Mouse (Mus musculus) Patski (cell line): Measurements from ENCODE around the gene Sh2b3. TPM values are rescaled to one million over a fixed set of nuclear protein-coding genes. Genes with fewer than 3 reads are reported as not detected.

Experiments used
- ATAC-seq: fragments of 100-300 bp; one replicate; pipeline ENCODE4 v1.8.0; 2021
- CTCF ChIA-PET: fragments of 350-600 bp; sonication (Branson Sonifier 250); formaldehyde crosslinking; loops from one replicate; lab custom pipeline; 2022; ENCODE audit warnings: inconsistent platforms; lab: Charles Lee
- POLR2A ChIA-PET: fragments of 350-600 bp; sonication (Branson Sonifier 250); formaldehyde crosslinking; loops from one replicate; lab custom pipeline; 2022; ENCODE audit warnings: antibody characterized with exemption, inconsistent platforms; lab: Charles Lee
- DNase-seq: peaks from one replicate; pipeline ENCODE4 v3.0.0-alpha.2; 2011; ENCODE audit warnings: low read depth, low spot score
- H3K27me3 ChIP-seq: fragments of 371-371 bp; one replicate; pipeline ENCODE4 v1.5.1; 2021
- CTCF ChIP-seq: fragments of 100-300 bp; IDR thresholded peaks from one replicate; pipeline ENCODE4 v1.5.1; 2021
- in situ Hi-C: fragments of 300-500 bp; cut with MboI; formaldehyde crosslinking; loops from 3 replicates; pipeline ENCODE4 v1.11.1; 2018; ENCODE audit warnings: low pct_unique_long_range_greater_than_20kb, mixed read lengths
- polyA plus RNA-seq: library from polyadenylated mRNA; unstranded; gene quantifications from one replicate; pipeline ENCODE4 v1.2.3, GENCODE M21; 2021

Gene Sh2b3
- polyA plus RNA-seq, 1 experiment from 2014 or later = 22.2 TPM

DNA sequence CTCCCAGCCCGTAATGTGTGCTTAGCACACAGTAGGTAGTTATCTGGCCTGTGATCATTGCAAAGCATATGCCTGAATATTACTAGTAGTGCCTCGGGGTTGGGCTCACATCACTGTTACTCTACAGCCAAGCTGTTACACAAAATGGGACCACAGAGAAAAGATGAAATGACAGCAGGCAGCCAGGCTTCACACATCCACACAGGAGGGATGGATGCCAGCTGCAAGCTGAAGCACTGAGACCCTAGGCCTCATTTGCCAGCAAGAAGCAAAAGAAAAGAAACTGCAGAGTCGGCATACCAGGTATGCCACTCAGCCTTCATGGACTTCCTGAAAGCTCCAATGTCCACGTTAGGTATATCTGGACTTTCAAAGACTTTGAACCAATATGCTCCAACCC is 9.6 kb downstream of the Sh2b3 start:
- in situ Hi-C loops = no loop called here
- ChIA-PET POLR2A (no interaction called here), CTCF (interaction anchor here (0.9 to 2.7 kb wide), 3 partner anchors 9 to 15 kb away, joined by 3 to 10 read pairs (median 7); no protein-coding TSS in a partner anchor)
- ATAC-seq (no peak), DNase-seq (no peak)
- TF ChIP-seq CTCF = no peak
- no peaks in the 10 kb centered on the region for H3K27me3 ChIP-seq

DNA sequence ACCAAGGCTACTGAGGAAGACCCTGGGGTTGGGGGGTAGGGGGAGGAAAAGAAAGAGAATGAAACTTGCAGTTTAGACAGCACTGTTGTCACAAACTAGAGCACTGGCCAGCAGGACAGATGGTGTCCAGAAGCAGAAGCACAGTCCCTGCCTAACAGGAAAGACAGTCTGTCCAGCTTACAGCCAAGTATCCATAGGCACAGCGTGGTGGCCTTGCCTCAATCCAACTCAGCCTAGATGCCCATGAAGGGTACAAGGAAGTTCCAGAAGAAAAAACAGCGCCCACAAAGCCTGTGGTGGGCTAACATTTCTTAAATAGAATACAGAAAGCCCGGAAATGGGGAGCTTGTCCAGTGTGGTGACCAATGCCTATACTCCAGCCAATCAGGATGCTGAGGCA is 11.8 kb downstream of the Sh2b3 start:
- POLR2A ChIA-PET = interaction anchor here (0.5 to 1.9 kb wide), 4 partner anchors 8 to 45 kb away, joined by 4 to 6 read pairs (median 4); no protein-coding TSS in a partner anchor
- no peak for TF ChIP-seq CTCF
- no peaks in the 10 kb centered on the region for H3K27me3 ChIP-seq
- ATAC-seq (no peak), DNase-seq (no peak)
- CTCF ChIA-PET = interaction anchor here (0.9 to 2.7 kb wide), 4 partner anchors 9 to 11 kb away, joined by 3 to 10 read pairs (median 6); partner anchors contain the start of gene Sh2b3
- in situ Hi-C loops = no loop called here

DNA sequence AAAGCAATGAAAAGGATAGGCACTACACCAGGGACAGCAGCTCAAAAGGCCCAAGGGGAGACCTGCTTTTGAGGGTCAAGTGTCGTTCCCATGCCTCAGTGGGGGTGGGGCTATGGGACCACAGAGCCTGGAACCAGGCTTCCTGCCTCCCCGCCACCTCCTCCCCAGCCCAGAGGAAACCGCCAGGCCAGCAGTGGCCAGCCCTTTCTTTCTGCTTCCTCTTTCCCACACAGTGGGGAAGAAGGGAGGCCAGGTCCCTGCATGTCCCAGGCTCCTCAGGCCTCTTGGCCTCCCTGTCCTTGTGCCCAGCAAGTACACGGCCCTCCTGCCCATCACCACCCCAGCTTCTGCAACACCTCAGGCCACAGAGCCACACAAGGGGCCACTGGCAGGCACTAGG is 13.3 kb downstream of the Sh2b3 start:
- POLR2A ChIA-PET = interaction anchor here (8.4 kb wide), 1 partner anchor 11 kb away, joined by 61 read pairs; the partner anchor contains the start of gene Sh2b3
- in situ Hi-C loops = no loop called here
- DNase-seq (no peak), ATAC-seq (no peak)
- no peaks in the 10 kb centered on the region for H3K27me3 ChIP-seq
- CTCF ChIA-PET = interaction anchor here (1.5 to 1.7 kb wide), 2 partner anchors 9 to 10 kb away, joined by 4 to 6 read pairs; no protein-coding TSS in a partner anchor
- TF ChIP-seq CTCF = no peak

DNA sequence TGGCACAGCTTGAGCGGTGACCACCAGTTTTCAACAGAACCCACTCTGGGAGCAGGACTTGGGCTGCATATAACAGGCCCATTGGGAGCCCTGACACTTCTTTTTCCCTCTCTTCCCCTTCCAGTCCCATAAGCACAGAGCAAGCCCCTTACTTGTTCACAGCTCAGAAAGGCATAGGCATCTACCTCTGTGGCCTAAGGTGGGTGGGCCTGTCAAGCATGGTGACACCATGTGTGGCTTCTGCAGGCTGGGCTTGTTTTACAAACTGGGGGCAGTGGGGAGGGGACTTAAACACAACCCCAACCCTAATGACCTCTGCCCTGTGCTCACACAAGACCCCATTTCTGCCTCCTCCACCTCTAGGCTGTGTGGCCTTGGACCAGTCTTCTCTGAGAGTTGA is 13.8 kb downstream of the Sh2b3 start:
- POLR2A ChIA-PET = interaction anchor here (8.4 kb wide), 1 partner anchor 12 kb away, joined by 61 read pairs; the partner anchor contains the start of gene Sh2b3

DNA sequence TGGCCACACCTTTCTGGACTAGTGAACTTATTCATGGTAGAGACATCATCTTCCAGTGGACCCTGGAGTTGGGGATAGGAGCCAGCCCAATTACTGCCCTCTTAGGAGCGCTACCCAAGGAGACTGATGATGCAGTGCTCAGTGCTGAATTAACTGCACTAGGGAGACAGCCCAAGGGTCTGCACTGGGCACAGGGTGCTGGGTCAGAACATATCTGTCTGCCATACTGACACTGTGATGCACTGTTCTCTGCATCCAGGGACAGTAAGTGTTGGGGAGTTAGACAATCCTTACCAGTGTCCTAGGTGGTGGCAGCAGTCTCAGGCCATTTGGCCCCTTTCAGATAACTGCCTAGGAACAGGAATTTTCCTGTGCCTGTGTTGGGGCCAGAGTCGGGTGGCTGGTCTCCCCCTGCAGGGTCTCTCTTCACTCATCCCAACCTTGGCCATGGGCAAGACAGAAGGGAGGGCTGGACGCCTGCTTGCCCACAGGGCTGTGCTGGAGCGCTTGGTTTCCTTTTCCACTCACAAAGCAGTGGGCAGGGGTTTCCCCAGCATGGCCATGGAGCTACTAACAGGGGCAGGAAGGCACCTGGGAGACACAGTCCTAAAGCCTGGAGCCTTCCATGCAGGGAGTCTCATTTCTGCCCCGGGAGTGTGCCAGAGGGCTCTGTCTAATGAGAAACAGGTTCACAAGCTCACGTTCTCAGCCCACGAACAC is 14.5 kb downstream of the Sh2b3 start:
- in situ Hi-C loops = no loop called here
- no peaks in the 10 kb centered on the region for H3K27me3 ChIP-seq
- no peak for DNase-seq
- TF ChIP-seq CTCF = no peak
- no peak for ATAC-seq
- ChIA-PET POLR2A (interaction anchor here (8.4 kb wide), 1 partner anchor 12 kb away, joined by 61 read pairs; the partner anchor contains the start of gene Sh2b3), CTCF (interaction anchor here (1.0 to 1.5 kb wide), 2 partner anchors 8 to 27 kb away, joined by 3 to 4 read pairs; no protein-coding TSS in a partner anchor)

More for the DNA sequence above, 13.8 kb downstream of the Sh2b3 start:
- CTCF ChIA-PET = interaction anchor here (1.5 kb wide), 1 partner anchor 9 kb away, joined by 4 read pairs; no protein-coding TSS in a partner anchor
- no peak for TF ChIP-seq CTCF
- DNase-seq = no peak
- in situ Hi-C loops = no loop called here
- ATAC-seq = no peak
- no peaks in the 10 kb centered on the region for H3K27me3 ChIP-seq

DNA sequence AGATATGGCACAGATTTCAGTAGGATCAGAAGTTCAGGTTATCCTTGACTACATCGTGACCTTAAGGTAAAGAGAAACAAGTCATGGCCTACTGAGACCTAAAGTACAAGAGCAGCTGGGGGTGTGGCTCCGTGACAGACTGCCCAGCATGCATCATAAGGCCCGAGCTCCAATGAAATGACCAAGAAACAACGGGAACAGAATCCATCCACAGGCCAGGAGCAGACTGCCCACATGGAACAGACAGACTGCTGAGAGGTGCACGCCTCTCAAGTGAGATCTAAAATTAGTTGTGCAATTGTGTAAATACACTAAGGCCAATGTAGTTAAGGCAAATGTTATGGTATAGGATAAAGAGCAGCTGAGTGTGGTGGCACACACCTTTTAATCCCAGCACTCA is 15.9 kb downstream of the Sh2b3 start:
- POLR2A ChIA-PET = interaction anchor here (8.4 kb wide), 1 partner anchor 14 kb away, joined by 61 read pairs; the partner anchor contains the start of gene Sh2b3
- DNase-seq (no peak), ATAC-seq (no peak)
- TF ChIP-seq CTCF = no peak
- in situ Hi-C loops = no loop called here
- CTCF ChIA-PET = interaction anchor here (0.7 to 2.2 kb wide), 3 partner anchors 10 to 16 kb away, joined by 3 to 6 read pairs (median 3); partner anchors contain the start of gene Sh2b3
- no peaks in the 10 kb centered on the region for H3K27me3 ChIP-seq

DNA sequence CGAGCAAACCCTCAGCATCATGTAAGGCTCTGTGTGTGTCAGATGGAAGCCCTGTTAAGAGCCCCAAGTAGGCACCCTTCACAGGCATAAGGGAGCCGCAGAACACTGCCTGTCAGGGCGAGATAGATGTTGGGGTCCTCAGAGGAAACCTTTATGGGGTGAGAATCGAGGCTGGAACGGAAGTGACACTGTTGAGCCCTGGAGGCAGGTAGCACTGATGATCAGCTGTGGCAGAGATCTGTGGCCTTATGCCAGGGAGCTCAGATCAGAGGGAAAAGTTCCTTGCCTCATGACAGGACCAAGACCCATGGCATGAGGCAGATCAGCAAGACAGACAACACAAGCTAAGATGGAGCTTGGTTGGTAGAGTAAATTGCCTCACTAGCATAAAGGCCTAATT is 16.3 kb downstream of the Sh2b3 start:
- POLR2A ChIA-PET = interaction anchor here (8.4 kb wide), 1 partner anchor 14 kb away, joined by 61 read pairs; the partner anchor contains the start of gene Sh2b3
- ATAC-seq (no peak), DNase-seq (no peak)
- CTCF ChIA-PET = interaction anchor here (0.7 to 2.2 kb wide), 6 partner anchors 10 to 16 kb away, joined by 3 to 6 read pairs (median 3); partner anchors contain the start of gene Sh2b3
- in situ Hi-C loops = no loop called here
- no peak for TF ChIP-seq CTCF
- H3K27me3 ChIP-seq = no peaks in the 10 kb centered on the region

DNA sequence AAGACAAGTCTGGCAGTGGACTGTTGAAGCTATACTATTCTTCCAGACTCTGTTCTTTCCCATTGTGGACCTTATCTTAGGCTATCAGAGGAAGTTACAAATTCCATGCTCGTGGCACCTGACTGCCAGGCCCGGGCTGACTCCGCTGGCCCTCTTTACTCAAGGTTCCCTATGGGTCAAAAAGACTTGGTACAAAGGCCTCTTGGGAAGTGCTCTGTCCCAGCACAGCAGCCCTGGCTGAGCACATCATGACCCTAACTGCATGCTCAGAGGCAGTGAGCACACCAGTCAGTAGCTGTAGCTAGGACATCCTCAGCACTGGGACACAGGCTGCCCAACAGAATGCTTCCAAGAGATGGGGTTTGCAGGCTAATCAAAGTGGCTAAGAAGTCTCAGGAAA is 16.8 kb downstream of the Sh2b3 start:
- in situ Hi-C loops = no loop called here
- ChIA-PET CTCF (interaction anchor here (0.9 to 7.1 kb wide), 6 partner anchors 9 to 23 kb away, joined by 3 to 41 read pairs (median 4); partner anchors contain the start of gene Sh2b3), POLR2A (interaction anchor here (8.4 kb wide), 1 partner anchor 15 kb away, joined by 61 read pairs; the partner anchor contains the start of gene Sh2b3)
- TF ChIP-seq CTCF = no peak
- ATAC-seq (no peak), DNase-seq (no peak)
- no peaks in the 10 kb centered on the region for H3K27me3 ChIP-seq

DNA sequence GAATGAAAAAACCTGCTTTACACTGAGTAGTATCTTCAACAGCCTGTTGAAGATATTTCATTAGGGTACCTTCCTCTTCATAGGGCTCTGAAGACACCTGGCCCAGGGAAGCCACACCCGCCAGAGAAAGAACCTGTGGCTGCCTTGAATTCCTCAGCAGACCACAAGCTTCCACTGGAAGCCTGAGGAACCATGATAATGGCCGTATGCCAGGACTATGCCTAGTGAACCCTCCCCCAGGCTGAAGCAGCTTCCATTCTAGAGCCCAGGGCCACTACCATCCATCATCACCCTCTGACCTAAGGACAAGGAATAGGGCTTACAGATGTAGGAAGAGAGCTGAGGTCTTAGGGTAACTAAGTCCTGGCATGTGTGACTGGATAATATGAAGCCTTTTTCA is 17.3 kb downstream of the Sh2b3 start:
- ATAC-seq (peak; percentile 42), DNase-seq (peak; percentile 37)
- POLR2A ChIA-PET = interaction anchor here (8.4 kb wide), 1 partner anchor 15 kb away, joined by 61 read pairs; the partner anchor contains the start of gene Sh2b3
- in situ Hi-C loops = no loop called here
- H3K27me3 ChIP-seq = no peaks in the 10 kb centered on the region
- no peak for TF ChIP-seq CTCF
- CTCF ChIA-PET = interaction anchor here (0.9 to 7.1 kb wide), 5 partner anchors 11 to 23 kb away, joined by 3 to 41 read pairs (median 4); partner anchors contain the start of gene Sh2b3

DNA sequence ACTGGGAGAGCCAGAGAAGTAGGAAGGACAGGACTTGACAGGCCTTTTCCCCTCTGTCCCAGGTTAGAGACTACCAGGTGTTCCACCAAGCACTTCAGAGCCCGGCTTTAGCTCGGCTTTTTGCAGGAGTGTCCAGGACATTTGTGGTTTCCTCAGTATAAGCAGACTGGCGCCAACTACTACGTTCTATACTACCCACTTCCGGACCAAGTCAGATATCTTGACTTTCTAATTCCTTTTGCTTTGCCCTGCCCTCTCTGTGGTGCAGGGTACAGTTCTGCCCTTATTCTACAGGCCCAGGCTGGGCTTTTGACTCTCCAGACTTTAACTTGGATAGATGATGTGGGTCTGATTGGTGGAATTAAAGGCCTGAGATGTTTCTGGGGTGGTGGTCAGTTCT is 17.9 kb downstream of the Sh2b3 start:
- H3K27me3 ChIP-seq = no peaks in the 10 kb centered on the region
- DNase-seq = no peak
- ATAC-seq = no peak
- ChIA-PET POLR2A (interaction anchor here (0.6 to 8.4 kb wide), 3 partner anchors 16 to 573 kb away, joined by 3 to 61 read pairs (median 6); partner anchors contain the start of gene Sh2b3), CTCF (interaction anchor here (2.2 to 7.1 kb wide), 2 partner anchors 14 to 24 kb away, joined by 6 to 41 read pairs; no protein-coding TSS in a partner anchor)
- TF ChIP-seq CTCF = no peak
- in situ Hi-C loops = no loop called here
